Mouse (Mus musculus): ENCODE data around the gene Wee2. TPM values are rescaled to one million over a fixed set of nuclear protein-coding genes. Genes with fewer than 3 reads are reported as not detected.

Gene Wee2
- not detected for polyA plus RNA-seq (2017; shearing (Covaris generic))

DNA sequence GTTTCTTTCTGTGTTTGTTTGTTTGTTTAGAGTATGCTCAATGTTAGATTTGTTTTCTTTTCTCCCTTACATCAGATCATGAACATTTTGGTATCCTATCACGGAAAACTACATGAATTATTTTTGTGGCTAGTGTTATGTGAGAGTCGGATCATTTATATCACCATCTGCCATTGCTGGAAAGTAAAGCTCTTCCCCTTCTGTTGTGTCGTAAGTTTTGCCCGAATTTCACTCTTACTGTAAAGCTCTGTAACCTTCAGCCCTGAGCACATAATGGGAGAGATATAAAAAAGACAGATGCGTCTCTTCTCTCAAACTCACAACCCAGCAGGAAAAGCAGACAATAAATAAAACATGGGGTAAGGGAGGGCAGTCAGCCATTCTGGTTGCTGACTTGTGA lies at the start of gene Wee2:
Wee2 (plus strand) TSS at position 153 of the 400 bp plus-strand sequence.

DNA sequence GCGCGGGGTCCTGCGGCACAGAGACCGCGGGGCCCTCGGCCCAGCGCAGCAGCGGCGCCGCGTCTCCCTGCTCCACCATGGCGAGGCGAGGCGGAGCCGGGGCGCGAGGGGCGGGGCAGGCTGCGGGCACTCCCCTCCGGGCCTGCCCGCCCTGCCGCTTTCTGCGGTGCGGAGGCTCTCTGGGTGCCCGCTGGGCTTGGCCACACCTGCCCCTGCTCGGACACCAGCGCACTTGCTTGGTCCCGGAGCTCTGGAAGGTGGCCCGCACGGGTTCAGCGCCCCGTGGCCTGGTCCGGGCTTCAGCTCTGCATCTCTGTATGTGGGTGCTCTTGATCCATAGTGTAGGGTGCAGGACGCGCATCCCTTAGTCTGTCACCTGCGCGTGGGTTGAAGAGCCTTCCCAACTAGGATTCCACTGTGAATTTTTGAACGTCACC lies 2.8 kb upstream of the Wee2 start, which contains the start of gene E330009J07Rik:
E330009J07Rik (minus strand) TSS at position 89 of the 437 bp plus-strand sequence.

DNA sequence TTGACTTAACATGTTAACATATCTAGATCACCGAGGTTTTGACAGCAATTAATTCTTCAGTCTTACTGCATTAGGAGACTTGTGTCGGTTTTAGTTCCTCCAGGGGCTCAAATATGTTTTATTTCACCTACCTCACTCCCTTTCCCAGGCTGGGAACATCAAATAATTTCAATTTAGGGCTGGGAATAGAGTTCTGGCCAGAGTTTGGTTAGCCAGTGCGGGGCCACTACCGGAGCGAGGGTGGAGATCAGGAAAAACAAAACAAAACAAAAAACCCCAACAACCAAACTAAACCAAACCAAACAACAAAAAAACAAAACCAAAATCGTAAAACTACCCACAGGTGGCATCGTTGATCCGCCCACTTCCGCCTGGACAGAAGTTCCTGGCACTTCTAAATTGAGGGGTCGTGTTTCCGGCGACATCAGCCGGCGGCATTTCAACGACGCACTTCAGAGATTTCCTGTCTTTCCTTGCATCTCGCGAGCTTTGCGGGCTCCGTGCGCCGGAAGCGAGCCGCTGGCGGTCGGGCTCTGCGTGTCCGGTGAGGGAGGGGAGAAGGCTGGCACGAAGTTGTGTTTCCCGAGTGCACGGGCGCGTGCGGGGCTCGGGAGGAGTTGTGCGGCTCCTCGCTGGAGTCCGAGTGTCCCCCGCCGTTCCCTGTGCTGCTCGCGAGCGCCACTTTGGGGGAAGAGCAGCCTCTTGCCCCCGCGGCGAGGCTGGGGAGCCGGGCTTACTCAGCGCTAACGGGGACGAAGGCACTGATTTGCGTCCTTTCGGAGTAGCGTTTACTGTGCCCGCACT lies 32.2 kb downstream of the Wee2 start, which contains the start of gene Ssbp1:
Ssbp1 (plus strand) TSS at position 437 of the 804 bp plus-strand sequence.

DNA sequence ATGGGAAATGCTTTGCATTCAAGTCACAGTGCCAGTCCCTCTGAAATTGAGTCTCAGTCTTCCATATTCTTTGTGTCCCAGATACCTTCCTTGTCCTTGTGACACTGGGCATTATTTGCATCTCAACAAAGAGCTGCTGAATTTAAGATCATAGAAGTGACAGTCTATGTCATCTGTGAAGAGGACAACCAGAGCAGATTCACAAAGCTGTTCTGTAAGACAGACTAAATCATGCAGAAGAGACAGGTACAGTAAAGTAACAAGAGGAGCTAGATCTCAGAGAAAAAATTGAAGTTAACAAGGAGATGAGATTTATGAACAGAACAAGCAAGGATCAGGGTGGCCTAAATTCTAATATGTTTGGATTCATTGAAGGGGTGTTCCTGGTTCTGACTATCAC lies 52.0 kb downstream of the Wee2 start, which contains the start of gene Tas2r137:
Tas2r137 (plus strand) TSS at position 301 of the 400 bp plus-strand sequence.

DNA sequence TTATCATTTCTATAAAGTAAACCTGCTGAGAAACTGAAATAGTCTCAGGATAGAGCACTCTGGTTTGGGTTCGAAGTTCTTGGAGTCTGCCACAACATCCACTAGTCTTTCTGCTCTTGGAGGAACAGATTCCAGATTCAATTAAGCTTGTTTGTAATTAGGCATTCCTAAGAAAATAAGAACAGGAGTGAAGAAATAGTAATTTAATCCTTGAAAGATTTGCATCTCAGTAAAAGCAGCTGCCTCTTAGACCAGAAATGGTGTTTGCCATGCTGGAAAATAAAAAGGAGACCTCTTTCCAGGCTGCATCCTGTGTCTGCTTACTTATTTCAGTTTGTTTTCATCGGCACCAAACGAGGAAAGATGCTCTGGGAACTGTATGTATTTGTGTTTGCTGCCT lies 54.3 kb downstream of the Wee2 start, which contains the start of gene Tas2r108:
Tas2r108 (plus strand) TSS at position 301 of the 400 bp plus-strand sequence.

Other genes with a start within 250 kb of the Wee2 start
- 50.9 TPM for gene Agk, start 113.9 kb upstream of the Wee2 start, polyA plus RNA-seq (2017; shearing (Covaris generic))
- 20.1 TPM for gene E330009J07Rik, start 3.0 kb upstream of the Wee2 start, polyA plus RNA-seq (2017; shearing (Covaris generic))
- gene Ssbp1, start 32.3 kb downstream of the Wee2 start, polyA plus RNA-seq (2017; shearing (Covaris generic)) = 121 TPM
- gene Tas2r137, start 52.1 kb downstream of the Wee2 start, polyA plus RNA-seq (2017; shearing (Covaris generic)) = not detected
- not detected for gene Tas2r108, start 54.4 kb downstream of the Wee2 start, polyA plus RNA-seq (2017; shearing (Covaris generic))
- gene Prss37, start 80.4 kb downstream of the Wee2 start, polyA plus RNA-seq (2017; shearing (Covaris generic)) = not detected
- not detected for gene Olfr461, start 116.0 kb downstream of the Wee2 start, polyA plus RNA-seq (2017; shearing (Covaris generic))
- gene Olfr460, start 130.4 kb downstream of the Wee2 start, polyA plus RNA-seq (2017; shearing (Covaris generic)) = not detected
- gene Clec5a, start 146.7 kb downstream of the Wee2 start, polyA plus RNA-seq (2017; shearing (Covaris generic)) = not detected
- not detected for gene Tas2r138, start 174.2 kb downstream of the Wee2 start, polyA plus RNA-seq (2017; shearing (Covaris generic))
- 0.10 TPM for gene Mgam, start 189.7 kb downstream of the Wee2 start, polyA plus RNA-seq (2017; shearing (Covaris generic))